Mouse (Mus musculus) limb, embryonic 11.5 days (tissue): Measurements from ENCODE around the gene Tm6sf2. TPM values are rescaled to one million over a fixed set of nuclear protein-coding genes. Genes with fewer than 3 reads are reported as not detected.

ENCODE experiments used
- ATAC-seq: fragments of 200-750 bp; cut with Nextera tagmentation; 2 replicates; pipeline ENCODE4 v1.8.0; 2017; ENCODE audit warnings: low read depth; ENCODE audit not compliant: insufficient number of reproducible peaks, low FRiP score, low TSS enrichment
- DNase-seq: peaks from one replicate; pipeline ENCODE4 v3.0.0-alpha.2; 2015; ENCODE audit warnings: low spot score
- H3K27ac ChIP-seq: fragments of 300-500 bp; sonication (generic); replicated peaks from 2 replicates; pipeline ENCODE4 v1.5.1; 2014; ENCODE audit warnings: low read depth, mild to moderate bottlenecking, low read length
- H3K27me3 ChIP-seq: fragments of 300-500 bp; sonication (generic); 2 replicates; pipeline ENCODE4 v1.6.1; 2014; ENCODE audit warnings: mild to moderate bottlenecking, low read length, mixed read lengths; ENCODE audit not compliant: control insufficient read depth, insufficient read depth
- H3K36me3 ChIP-seq: fragments of 300-500 bp; sonication (generic); 2 replicates; pipeline ENCODE4 v1.6.1; 2014; ENCODE audit warnings: mild to moderate bottlenecking, low read length, moderate library complexity, mixed read lengths; ENCODE audit not compliant: control insufficient read depth, insufficient read depth
- H3K4me1 ChIP-seq: fragments of 300-500 bp; sonication (generic); 2 replicates; pipeline ENCODE4 v1.6.1; 2014; ENCODE audit warnings: low read length, mixed read lengths; ENCODE audit not compliant: control insufficient read depth, insufficient read depth
- H3K4me2 ChIP-seq: fragments of 300-500 bp; sonication (generic); 2 replicates; pipeline ENCODE4 v1.6.1; 2014; ENCODE audit warnings: low read depth, mild to moderate bottlenecking, moderate library complexity; ENCODE audit not compliant: severe bottlenecking
- H3K4me3 ChIP-seq: fragments of 300-500 bp; sonication (generic); 2 replicates; pipeline ENCODE4 v1.5.1; 2014; ENCODE audit warnings: low read depth, low read length
- H3K9ac ChIP-seq: fragments of 300-500 bp; sonication (generic); 2 replicates; pipeline ENCODE4 v1.6.1; 2014; ENCODE audit warnings: mild to moderate bottlenecking, low read length
- H3K9me3 ChIP-seq: fragments of 300-500 bp; sonication (generic); 2 replicates; pipeline ENCODE4 v1.6.1; 2016; ENCODE audit warnings: low read length; ENCODE audit not compliant: control insufficient read depth
- WGBS: fragments of 180-500 bp; shearing (Covaris S2); extraction: QIAGEN DNeasy Blood & Tissue Kit; methylation state at CpG from one replicate; pipeline ENCODE4 v1.1.7; 2014; 5-methylcytosine and 5-hydroxymethylcytosine counted together
- polyA plus RNA-seq: library from polyadenylated mRNA; unstranded; fragments of >200 nt; fragmentation: Nextera tagmentation; extraction: Ambion mirVana; gene quantifications from 2 replicates; pipeline ENCODE4 v1.2.1, GENCODE M21; 2014

Tm6sf2 gene
- polyA plus RNA-seq, 1 experiment from 2014 or later = 0.52 TPM

DNA sequence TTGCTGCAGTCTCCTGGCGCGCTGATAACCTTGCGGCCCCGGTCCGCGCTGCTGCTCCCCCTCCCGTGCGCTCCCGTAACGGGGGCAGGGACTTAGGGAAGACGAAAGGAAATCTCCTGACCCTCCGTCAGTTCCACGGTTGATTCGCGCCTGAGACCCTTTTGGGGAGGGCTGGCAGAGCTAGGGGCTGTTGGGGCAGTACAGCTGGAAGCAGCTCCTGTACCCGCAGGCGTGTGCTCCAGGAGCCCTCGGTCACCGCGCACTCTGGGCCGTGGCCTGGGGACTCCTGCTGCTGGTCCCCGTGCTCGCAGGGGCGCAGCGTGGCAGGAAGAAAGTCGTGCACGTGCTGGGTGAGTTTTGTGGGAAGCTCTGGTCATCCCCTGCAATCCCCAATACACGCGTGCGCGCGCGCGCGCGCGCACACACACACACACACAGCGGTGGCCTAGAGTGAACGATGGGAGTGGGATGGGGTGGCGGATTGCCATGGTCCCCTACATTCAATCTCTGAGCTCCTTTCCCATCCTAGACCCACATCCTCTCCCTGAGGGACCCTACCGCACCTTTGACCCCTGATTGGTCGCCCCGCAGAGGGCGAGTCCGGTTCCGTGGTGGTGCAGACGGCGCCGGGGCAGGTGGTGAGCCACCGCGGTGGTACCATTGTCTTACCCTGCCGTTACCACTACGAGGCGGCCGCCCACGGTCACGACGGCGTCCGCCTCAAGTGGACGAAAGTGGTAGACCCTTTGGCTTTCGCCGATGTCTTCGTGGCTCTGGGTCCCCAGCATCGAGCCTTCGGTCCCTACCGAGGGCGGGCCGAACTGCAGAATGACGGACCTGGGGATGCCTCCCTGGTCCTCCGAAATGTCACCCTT is 11.7 kb downstream of the Tm6sf2 start:
- no peaks in the 10 kb centered on the region for H3K36me3 ChIP-seq
- H3K4me2 ChIP-seq = peak overlapping the region; percentile 58
- H3K4me1 ChIP-seq = peaks cover 15% of the 10 kb centered on the region
- H3K27ac ChIP-seq = no peak overlapping the region
- DNase-seq (peak; percentile 54), ATAC-seq (no peak)
- peak overlapping the region; percentile 7; the same call in 1 of the 2 replicates for H3K9ac ChIP-seq
- no peaks in the 10 kb centered on the region for H3K9me3 ChIP-seq
- peaks cover 71% of the 10 kb centered on the region for H3K27me3 ChIP-seq
- H3K4me3 ChIP-seq = peak overlapping the region; percentile 34
- WGBS = 1% methylated on average over 71 of the region's 71 CpGs

DNA sequence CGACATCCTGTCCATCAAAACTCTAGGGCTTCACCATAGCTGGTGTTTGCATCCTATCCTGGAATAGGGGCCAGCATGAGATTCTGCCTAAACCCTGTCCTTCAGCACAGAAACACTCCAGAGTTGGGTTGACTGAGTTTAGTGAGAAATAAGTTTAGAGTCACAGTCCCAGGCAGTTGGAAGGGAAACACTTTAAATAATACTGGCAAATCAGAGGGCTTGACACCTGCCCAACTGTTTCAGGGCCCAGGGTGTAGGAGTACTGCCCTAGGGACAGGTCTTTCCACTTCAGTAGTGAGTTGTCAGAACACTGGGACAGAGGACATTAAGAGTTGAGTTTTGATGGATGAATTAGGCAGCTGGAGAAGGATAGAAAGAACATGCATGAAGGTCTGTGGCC is 13.4 kb downstream of the Tm6sf2 start:
- WGBS = 61% methylated on average over 1 of the region's 1 CpGs
- Histone ChIP-seq H3K9me3 (no peaks in the 10 kb centered on the region), H3K4me2 (no peak overlapping the region), H3K36me3 (no peaks in the 10 kb centered on the region), H3K4me1 (peaks cover 15% of the 10 kb centered on the region), H3K4me3 (no peak overlapping the region), H3K27ac (no peak overlapping the region), H3K9ac (no peak overlapping the region), H3K27me3 (peaks cover 81% of the 10 kb centered on the region)
- DNase-seq (no peak), ATAC-seq (no peak)

DNA sequence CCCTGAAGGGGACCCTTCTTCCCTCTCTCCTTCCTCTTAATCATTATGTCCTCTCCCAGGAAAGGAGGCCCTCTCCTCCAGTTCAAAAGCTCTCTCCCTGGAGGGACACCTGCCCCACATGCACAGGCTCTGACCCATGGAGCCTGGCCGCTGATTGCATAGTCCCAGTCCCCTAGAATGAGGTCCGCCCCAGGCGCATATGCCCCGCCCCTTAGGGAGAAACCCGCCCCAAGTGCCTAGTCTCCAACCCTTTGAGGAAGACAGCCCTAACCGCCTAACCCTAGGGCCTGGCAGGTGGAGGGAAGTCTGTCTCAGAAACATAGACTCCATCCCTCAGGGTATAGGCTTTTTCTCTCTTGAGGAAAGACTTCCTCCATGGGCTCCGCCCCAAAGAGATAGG is 14.5 kb downstream of the Tm6sf2 start:
- Histone ChIP-seq H3K4me2 (no peak overlapping the region), H3K27ac (no peak overlapping the region), H3K4me3 (no peak overlapping the region), H3K27me3 (peaks cover 79% of the 10 kb centered on the region), H3K9me3 (no peaks in the 10 kb centered on the region), H3K36me3 (no peaks in the 10 kb centered on the region), H3K9ac (no peak overlapping the region), H3K4me1 (peaks cover 15% of the 10 kb centered on the region)
- 8% methylated on average over 7 of the region's 7 CpGs for WGBS
- no peak for ATAC-seq
- no peak for DNase-seq

DNA sequence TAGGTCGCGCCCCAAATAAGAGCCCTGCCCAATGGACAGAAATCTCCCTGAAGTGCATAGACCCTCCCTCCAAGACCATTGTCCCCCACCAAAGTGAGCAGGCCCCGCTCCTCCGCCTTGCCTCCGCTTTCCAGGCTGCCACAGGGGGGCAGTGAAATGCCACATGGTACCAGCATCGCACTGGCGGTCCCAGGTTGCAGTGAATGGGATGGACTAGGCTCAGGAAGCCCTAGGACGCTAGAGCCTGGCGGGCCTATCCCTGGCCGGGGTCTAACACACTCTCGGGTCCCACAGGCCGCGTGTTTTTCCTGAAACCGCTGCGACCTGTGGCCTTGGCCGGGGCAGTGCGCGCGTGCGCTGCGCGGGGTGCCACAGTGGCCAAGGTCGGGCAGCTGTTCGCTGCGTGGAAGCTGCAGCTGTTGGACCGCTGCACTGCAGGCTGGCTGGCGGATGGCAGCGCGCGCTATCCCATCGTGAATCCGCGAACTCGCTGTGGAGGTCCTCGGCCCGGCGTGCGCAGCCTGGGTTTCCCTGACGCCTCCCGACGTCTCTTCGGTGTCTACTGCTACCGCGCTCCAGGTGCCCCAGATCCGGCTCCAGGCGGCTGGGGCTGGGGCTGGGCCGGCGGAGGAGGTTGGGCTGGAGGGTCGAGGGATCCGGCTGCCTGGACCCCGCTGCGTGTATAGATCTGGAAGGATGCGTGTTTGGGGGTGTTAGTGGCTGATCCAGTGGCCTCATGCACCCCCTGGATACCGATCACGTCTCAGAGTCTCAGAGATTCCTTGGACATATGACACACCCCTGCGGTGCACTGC is 15.3 kb downstream of the Tm6sf2 start:
- Histone ChIP-seq H3K9me3 (no peaks in the 10 kb centered on the region), H3K9ac (peak overlapping the region; percentile 35; the same call in 1 of the 2 replicates), H3K27ac (no peak overlapping the region), H3K4me1 (peaks cover 15% of the 10 kb centered on the region), H3K36me3 (no peaks in the 10 kb centered on the region), H3K4me3 (peak overlapping the region; percentile 31), H3K27me3 (peaks cover 73% of the 10 kb centered on the region), H3K4me2 (peak overlapping the region; percentile 78)
- DNase-seq (peak; percentile 80), ATAC-seq (peak; percentile 41; the same call in 1 of the 2 replicates)
- WGBS = 5% methylated on average over 56 of the region's 56 CpGs

DNA sequence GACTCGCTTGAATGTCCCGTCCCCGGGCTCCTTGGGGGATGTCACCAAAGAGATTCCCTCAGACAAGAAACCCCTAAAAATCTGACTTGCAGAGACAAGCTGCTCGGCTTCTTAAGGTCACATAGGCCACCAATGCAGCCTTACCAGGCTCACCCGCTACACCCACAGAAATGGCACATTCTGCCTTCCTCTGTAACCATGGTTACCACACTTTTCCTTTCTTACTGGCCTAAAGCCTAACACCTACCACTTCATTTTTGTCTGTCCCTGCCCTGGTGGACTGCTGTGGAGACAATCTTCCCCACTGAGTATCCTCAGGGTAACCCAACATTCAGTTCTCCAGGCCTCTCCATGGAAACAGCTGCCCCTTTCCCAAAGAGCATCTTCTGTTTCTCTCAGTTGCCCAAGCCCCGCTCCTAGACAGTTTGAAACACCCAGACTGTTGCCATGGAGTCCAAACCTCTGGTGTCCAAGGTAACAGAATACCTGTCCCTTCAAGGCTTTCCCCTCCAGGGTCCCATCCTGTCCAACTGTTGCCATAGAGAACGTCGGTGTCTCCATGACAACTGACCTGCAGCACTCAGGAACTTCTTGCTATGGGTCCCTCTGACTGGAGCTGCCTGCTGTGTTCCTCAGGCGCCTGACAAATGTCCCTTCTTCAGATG is 16.7 kb downstream of the Tm6sf2 start:
- no peak overlapping the region for H3K4me2 ChIP-seq
- peaks cover 60% of the 10 kb centered on the region for H3K27me3 ChIP-seq
- H3K27ac ChIP-seq = no peak overlapping the region
- no peak overlapping the region for H3K4me3 ChIP-seq
- H3K36me3 ChIP-seq = no peaks in the 10 kb centered on the region
- H3K9ac ChIP-seq = no peak overlapping the region
- DNase-seq (no peak), ATAC-seq (no peak)
- peaks cover 6% of the 10 kb centered on the region for H3K4me1 ChIP-seq
- no peaks in the 10 kb centered on the region for H3K9me3 ChIP-seq
- 67% methylated on average over 9 of the region's 9 CpGs for WGBS

DNA sequence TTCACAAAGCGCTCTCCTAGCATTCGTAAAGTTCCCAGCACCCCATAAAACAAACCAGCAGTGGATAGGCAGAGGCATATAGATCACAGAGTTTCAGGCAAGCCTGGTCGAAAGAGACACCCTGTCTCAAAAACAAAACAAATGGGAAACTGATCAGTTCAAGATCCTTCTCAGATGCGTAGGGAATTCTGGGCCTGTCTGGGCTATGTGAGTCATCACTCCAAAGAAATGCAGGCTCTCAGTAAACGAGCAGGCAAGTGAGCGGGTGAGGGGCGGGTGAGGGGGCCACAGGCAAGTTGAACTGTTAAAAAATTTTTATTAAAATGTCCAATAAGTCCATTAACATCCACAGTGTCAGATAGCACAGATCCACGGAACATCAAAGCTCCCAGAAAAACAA is 20.1 kb downstream of the Tm6sf2 start:
- peaks cover 27% of the 10 kb centered on the region for H3K27me3 ChIP-seq
- H3K4me2 ChIP-seq = no peak overlapping the region
- H3K36me3 ChIP-seq = no peaks in the 10 kb centered on the region
- no peak overlapping the region for H3K27ac ChIP-seq
- WGBS = 49% methylated on average over 8 of the region's 8 CpGs
- DNase-seq (no peak), ATAC-seq (no peak)
- H3K9ac ChIP-seq = no peak overlapping the region
- no peak overlapping the region for H3K4me3 ChIP-seq
- H3K4me1 ChIP-seq = peaks cover 4% of the 10 kb centered on the region; the same call in 1 of the 2 replicates
- no peaks in the 10 kb centered on the region for H3K9me3 ChIP-seq

DNA sequence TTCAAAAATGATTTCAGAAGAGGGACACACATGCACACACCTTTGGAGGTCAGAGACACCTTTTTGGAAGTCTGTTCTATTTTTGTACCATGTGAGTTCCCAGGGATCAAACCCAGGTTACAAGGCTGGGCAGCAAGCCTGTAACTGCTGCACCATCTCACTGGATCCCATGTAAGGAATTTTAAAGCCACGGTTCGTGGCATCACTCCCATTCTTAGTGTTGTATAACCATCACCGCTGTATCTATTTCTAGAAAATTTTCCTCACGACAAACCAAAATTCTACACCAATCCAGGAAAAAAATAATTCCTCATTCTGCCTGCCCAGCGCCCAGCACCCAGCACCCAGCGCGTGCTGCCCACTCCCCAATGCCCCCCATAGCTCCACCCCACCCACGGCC is 26.6 kb downstream of the Tm6sf2 start:
- H3K9me3 ChIP-seq = no peaks in the 10 kb centered on the region
- WGBS = 70% methylated on average over 8 of the region's 8 CpGs
- no peak overlapping the region for H3K4me3 ChIP-seq
- no peaks in the 10 kb centered on the region for H3K4me1 ChIP-seq
- no peak overlapping the region for H3K27ac ChIP-seq
- H3K27me3 ChIP-seq = no peaks in the 10 kb centered on the region
- no peak overlapping the region for H3K9ac ChIP-seq
- no peak overlapping the region for H3K4me2 ChIP-seq
- no peak for DNase-seq
- ATAC-seq = no peak
- H3K36me3 ChIP-seq = no peaks in the 10 kb centered on the region

DNA sequence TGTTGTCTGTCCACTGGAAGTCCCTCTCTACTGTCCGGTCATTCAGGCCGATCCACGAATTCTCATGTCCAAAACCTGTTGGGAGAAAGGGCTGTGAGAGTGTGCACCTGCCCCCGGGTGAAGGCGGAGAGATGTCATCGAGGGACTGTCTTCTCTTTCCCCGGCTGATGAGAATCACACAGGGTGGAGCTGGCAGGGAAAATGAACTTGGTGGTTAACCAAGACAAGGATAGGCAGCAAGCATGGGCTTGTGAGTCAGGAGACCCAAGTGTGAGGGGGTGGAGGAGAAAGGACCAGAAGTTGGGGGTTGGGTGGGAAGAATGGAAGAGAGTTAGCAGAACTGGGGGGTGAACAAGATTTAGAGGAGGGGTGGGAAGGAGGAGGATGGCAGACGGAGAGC is 27.5 kb downstream of the Tm6sf2 start:
- H3K9ac ChIP-seq = no peak overlapping the region
- no peaks in the 10 kb centered on the region for H3K9me3 ChIP-seq
- H3K27ac ChIP-seq = no peak overlapping the region
- no peak overlapping the region for H3K4me3 ChIP-seq
- H3K36me3 ChIP-seq = no peaks in the 10 kb centered on the region
- no peak overlapping the region for H3K4me2 ChIP-seq
- 81% methylated on average over 8 of the region's 8 CpGs for WGBS
- DNase-seq (no peak), ATAC-seq (no peak)
- no peaks in the 10 kb centered on the region for H3K27me3 ChIP-seq
- H3K4me1 ChIP-seq = no peaks in the 10 kb centered on the region
